Mouse (Mus musculus) bone marrow macrophage, adult 2 months (primary cell): Measurements from ENCODE around the gene Ctla4.

Experiments
- CTCF ChIP-seq: IDR thresholded peaks from 2 replicates; pipeline ENCODE4 v1.5.1; 2012; ENCODE audit warnings: low read depth, mild to moderate bottlenecking, low read length, moderate library complexity
- POLR2A ChIP-seq: IDR thresholded peaks from 2 replicates; pipeline ENCODE4 v1.6.1; 2012; ENCODE audit warnings: mild to moderate bottlenecking, low read depth, low read length, borderline replicate concordance

GRCm38 (mm10) chr1:60880116-60880867 is 6.5 kb upstream of the Ctla4 start:
- TF ChIP-seq POLR2A: no peak
- no peak for TF ChIP-seq CTCF
